Mouse (Mus musculus) spleen, adult 2 months (tissue): ENCODE measurements around the gene Hs1bp3. TPM values are rescaled to one million over a fixed set of nuclear protein-coding genes. Genes with fewer than 3 reads are reported as not detected.

Experiments
- DNase-seq, 2 experiments: peaks; one replicate each; pipeline versions ENCODE4 v3.0.0 to v3.0.0-alpha.2; 2012 to 2021; ENCODE audit warnings: low spot score in 2 of 2, low read depth in 1 of 2
- H3K27ac ChIP-seq: fragments of 200-500 bp; 2 replicates; pipeline ENCODE4 v1.5.1; 2012; ENCODE audit warnings: low read length, inconsistent platforms; ENCODE audit not compliant: insufficient read depth
- H3K27me3 ChIP-seq: fragments of 200-500 bp; 2 replicates; pipeline ENCODE4 v1.6.1; 2012; ENCODE audit warnings: mild to moderate bottlenecking, moderate library complexity, low read length, inconsistent platforms; ENCODE audit not compliant: control insufficient read depth, insufficient read depth
- H3K36me3 ChIP-seq: fragments of 200-500 bp; 2 replicates; pipeline ENCODE4 v1.6.1; 2012; ENCODE audit warnings: mild to moderate bottlenecking, low read length, inconsistent platforms; ENCODE audit not compliant: control insufficient read depth, insufficient read depth
- H3K4me1 ChIP-seq: fragments of 200-500 bp; 2 replicates; pipeline ENCODE4 v1.6.1; 2011; ENCODE audit warnings: inconsistent platforms; ENCODE audit not compliant: control insufficient read depth, insufficient read depth, insufficient read length
- H3K4me3 ChIP-seq: fragments of 200-500 bp; 2 replicates; pipeline ENCODE4 v1.5.1; 2011; ENCODE audit warnings: mild to moderate bottlenecking, inconsistent platforms; ENCODE audit not compliant: insufficient read depth, insufficient read length; ENCODE audit errors: extremely low read depth
- CTCF ChIP-seq: fragments of 200-500 bp; IDR thresholded peaks from 2 replicates; pipeline ENCODE4 v1.5.1; 2011; ENCODE audit warnings: mild to moderate bottlenecking, inconsistent platforms; ENCODE audit not compliant: insufficient read depth, insufficient read length, insufficient replicate concordance; ENCODE audit errors: extremely low read depth
- POLR2A ChIP-seq: fragments of 200-500 bp; IDR thresholded peaks from 2 replicates; pipeline ENCODE4 v1.6.1; 2011; ENCODE audit warnings: low read depth, low read length, inconsistent platforms
- WGBS: fragments of 180-500 bp; shearing (Covaris S2); methylation state at CpG from one replicate; pipeline ENCODE4 v1.1.7; 2018; 5-methylcytosine and 5-hydroxymethylcytosine counted together
- polyA plus RNA-seq: library from polyadenylated mRNA; depleted of rRNA; stranded (reverse); fragments of >200 nt; gene quantifications from 2 replicates; pipeline ENCODE4 v1.2.3, GENCODE M21; 2012

Gene Hs1bp3
- polyA plus RNA-seq, 1 experiment, result 11.1 TPM

GRCm38 (mm10) chr12:8312266-8312665, 966 bp upstream of the Hs1bp3 start:
- WGBS, result 78% methylated on average over 4 of the region's 4 CpGs
- Histone ChIP-seq H3K27ac (no peak overlapping the region), H3K4me1 (no peaks in the 10 kb centered on the region; the same call in 1 of the 2 replicates), H3K36me3 (no peaks in the 10 kb centered on the region), H3K4me3 (no peak overlapping the region), H3K27me3 (no peaks in the 10 kb centered on the region)
- DNase-seq, result no peak
- no peak for TF ChIP-seq CTCF
- TF ChIP-seq POLR2A, result no peak

GRCm38 (mm10) chr12:8313773-8314172, 541 bp downstream of the Hs1bp3 start:
- Histone ChIP-seq H3K27me3 (no peaks in the 10 kb centered on the region), H3K27ac (no peak overlapping the region), H3K4me1 (no peaks in the 10 kb centered on the region; the same call in 1 of the 2 replicates), H3K4me3 (peak overlapping the region; percentile 93), H3K36me3 (no peaks in the 10 kb centered on the region)
- TF ChIP-seq CTCF (no peak), POLR2A (no peak)
- WGBS, result 22% methylated on average over 12 of the region's 12 CpGs
- no peak for DNase-seq

GRCm38 (mm10) chr12:8316541-8316940, 3.3 kb downstream of the Hs1bp3 start:
- TF ChIP-seq POLR2A (no peak), CTCF (no peak)
- Histone ChIP-seq H3K4me1 (no peaks in the 10 kb centered on the region; the same call in 1 of the 2 replicates), H3K27me3 (no peaks in the 10 kb centered on the region), H3K36me3 (no peaks in the 10 kb centered on the region; the same call in 1 of the 2 replicates), H3K27ac (no peak overlapping the region), H3K4me3 (no peak overlapping the region)
- 97% methylated on average over 5 of the region's 5 CpGs for WGBS
- no peak for DNase-seq

GRCm38 (mm10) chr12:8320084-8320713, 7.0 kb downstream of the Hs1bp3 start:
- peaks cover 2% of the 10 kb centered on the region; the same call in 1 of the 2 replicates for H3K36me3 ChIP-seq
- peak in 1 of 2 experiments; percentile 69 for DNase-seq
- 42% methylated on average over 5 of the region's 5 CpGs for WGBS

GRCm38 (mm10) chr12:8321506-8321905, 8.3 kb downstream of the Hs1bp3 start:
- no peak overlapping the region for H3K4me3 ChIP-seq
- 94% methylated on average over 10 of the region's 10 CpGs for WGBS
- H3K4me1 ChIP-seq, result no peaks in the 10 kb centered on the region
- peaks cover 2% of the 10 kb centered on the region; the same call in 1 of the 2 replicates for H3K36me3 ChIP-seq
- H3K27ac ChIP-seq, result no peak overlapping the region
- DNase-seq, result no peak
- TF ChIP-seq POLR2A, result no peak
- no peak for TF ChIP-seq CTCF
- H3K27me3 ChIP-seq, result no peaks in the 10 kb centered on the region

More at GRCm38 (mm10) chr12:8320084-8320713, 7.0 kb downstream of the Hs1bp3 start:
- Histone ChIP-seq H3K27ac (no peak overlapping the region), H3K4me1 (no peaks in the 10 kb centered on the region), H3K4me3 (no peak overlapping the region), H3K27me3 (no peaks in the 10 kb centered on the region)
- TF ChIP-seq CTCF (peak; percentile 91), POLR2A (no peak)

- Histone ChIP-seq H3K36me3 (peaks cover 2% of the 10 kb centered on the region; the same call in 1 of the 2 replicates), H3K4me1 (no peaks in the 10 kb centered on the region), H3K27me3 (no peaks in the 10 kb centered on the region), H3K27ac (no peak overlapping the region), H3K4me3 (no peak overlapping the region)
- WGBS, result 90% methylated on average over 10 of the region's 10 CpGs
- no peak for TF ChIP-seq CTCF
- no peak for TF ChIP-seq POLR2A
- DNase-seq, result no peak
Observed at GRCm38 (mm10) chr12:8324086-8324485, 10.9 kb downstream of the Hs1bp3 start.
